Mouse (Mus musculus): ENCODE measurements at regions not wholly inside any gene's neighbourhood (a gene's known extent, or its start where the extent isn't known, plus 50 kb on each side); places are given as distances from the start of the nearest gene placed in this dataset.

- TF ChIP-seq POLR2AphosphoS2 (IDR thresholded peaks at IDR 0.05; ENCODE audit: low read depth, low read length) = no peak
- no peak for TF ChIP-seq RAD21 (IDR thresholded peaks at IDR 0.05; ENCODE audit: low read depth, low read length)
- TF ChIP-seq POLR2A (IDR thresholded peaks at IDR 0.05; ENCODE audit: low read depth, low read length) = no peak
- no peak for TF ChIP-seq CTCF (conservative IDR thresholded peaks at IDR 0.05 in 1 of 2, IDR thresholded peaks at IDR 0.05 in 1 of 2; ENCODE audit: low read depth in 2 of 2, low read length in 2 of 2)
- TF ChIP-seq CHD1 (IDR thresholded peaks at IDR 0.05; ENCODE audit: low read depth, low read length) = no peak
- no peak for TF ChIP-seq CHD2 (IDR thresholded peaks at IDR 0.05; ENCODE audit: low read length)
- no peak for TF ChIP-seq MAZ (IDR thresholded peaks at IDR 0.05; ENCODE audit: low read depth, low read length)
- TF ChIP-seq NRF1 (IDR thresholded peaks at IDR 0.05; ENCODE audit: low read depth, low read length) = no peak
- TF ChIP-seq USF1 (IDR thresholded peaks at IDR 0.05; ENCODE audit: low read depth, low read length) = no peak
- no peak for TF ChIP-seq EP300 (IDR thresholded peaks at IDR 0.05; ENCODE audit: low read length)
- TF ChIP-seq ZC3H11A (IDR thresholded peaks at IDR 0.05; ENCODE audit: low read depth, low read length) = no peak
Measured at GRCm38 (mm10) chr3:129471332-129471731, 60.8 kb upstream of the Elovl6 start.

All from CH12.LX (cell line).